Mouse (Mus musculus): ENCODE measurements around the gene Wwc2. TPM values are rescaled to one million over a fixed set of nuclear protein-coding genes. Genes with fewer than 3 reads are reported as not detected.
A peak's percentile ranks its signal among the peaks of the same experiment; 100 is the strongest.
"Not testable (repeated sequence)": the region's sequence is repeated elsewhere in the genome, so short reads cannot be mapped to it uniquely, and the experiment has no call there.

Wwc2 gene
- total RNA-seq, 2 experiments from 2014 or later = 26.0 TPM

GRCm38 (mm10) chr8:47824182-47824581 is 166.5 kb downstream of the Wwc2 start, which contains the start of gene Cldn22:
TSS of gene Cldn22 (plus strand) at chr8:47824482.
- intact Hi-C loops (cut with DNase I) = no loop called here
- peak in 1 of 2 experiments; percentile 12 for DNase-seq (ENCODE audit: low spot score in 2 of 2)

DNA sequence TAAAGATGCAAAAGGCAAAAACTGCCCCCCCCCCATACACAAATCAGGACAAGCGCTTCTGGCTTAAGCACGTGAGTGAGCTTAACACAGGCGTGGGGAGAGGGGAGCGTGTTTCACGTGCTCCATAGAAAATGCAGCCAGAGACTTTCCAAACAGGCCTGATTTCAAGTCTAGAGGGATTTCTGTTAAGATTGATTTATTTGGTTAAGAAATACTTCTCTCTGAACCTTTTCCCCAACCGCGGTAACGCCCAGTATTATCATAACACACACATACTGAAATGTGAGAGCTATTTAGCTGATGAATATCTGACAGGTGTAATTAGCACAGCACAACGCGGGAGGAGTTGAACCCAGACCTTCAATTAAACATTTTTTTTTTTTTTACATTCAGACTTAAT is 166.9 kb downstream of the Wwc2 start:
- peak in 1 of 2 experiments; percentile 13 for DNase-seq (ENCODE audit: low spot score in 2 of 2)
- intact Hi-C loops (cut with DNase I) = no loop called here

GRCm38 (mm10) chr8:47822541-47822940 is 168.2 kb downstream of the Wwc2 start:
- intact Hi-C loops (cut with DNase I); DNase-seq (ENCODE audit: low spot score in 2 of 2): not testable (repeated sequence)

GRCm38 (mm10) chr8:47821843-47822242 is 168.9 kb downstream of the Wwc2 start, which contains the start of gene Cldn24:
TSS of gene Cldn24 (plus strand) at chr8:47822143.
- intact Hi-C loops (cut with DNase I) = no loop called here
- no peak for DNase-seq (ENCODE audit: low spot score in 2 of 2)

- intact Hi-C loops (cut with DNase I) = no loop called here
- no peak for DNase-seq (ENCODE audit: low spot score in 2 of 2)
Measured at GRCm38 (mm10) chr8:47820914-47821772, 169.6 kb downstream of the Wwc2 start.

- no peak for DNase-seq (ENCODE audit: low spot score in 2 of 2)
- intact Hi-C loops (cut with DNase I) = no loop called here
Measured at GRCm38 (mm10) chr8:47819034-47819433, 171.7 kb downstream of the Wwc2 start.

GRCm38 (mm10) chr8:47811221-47811620 is 179.5 kb downstream of the Wwc2 start:
- no peak for DNase-seq (ENCODE audit: low spot score in 2 of 2)
- intact Hi-C loops (cut with DNase I) = no loop called here

GRCm38 (mm10) chr8:47810666-47811015 is 180.1 kb downstream of the Wwc2 start:
- intact Hi-C loops (cut with DNase I) = no loop called here
- DNase-seq (ENCODE audit: low spot score in 2 of 2) = no peak

DNA sequence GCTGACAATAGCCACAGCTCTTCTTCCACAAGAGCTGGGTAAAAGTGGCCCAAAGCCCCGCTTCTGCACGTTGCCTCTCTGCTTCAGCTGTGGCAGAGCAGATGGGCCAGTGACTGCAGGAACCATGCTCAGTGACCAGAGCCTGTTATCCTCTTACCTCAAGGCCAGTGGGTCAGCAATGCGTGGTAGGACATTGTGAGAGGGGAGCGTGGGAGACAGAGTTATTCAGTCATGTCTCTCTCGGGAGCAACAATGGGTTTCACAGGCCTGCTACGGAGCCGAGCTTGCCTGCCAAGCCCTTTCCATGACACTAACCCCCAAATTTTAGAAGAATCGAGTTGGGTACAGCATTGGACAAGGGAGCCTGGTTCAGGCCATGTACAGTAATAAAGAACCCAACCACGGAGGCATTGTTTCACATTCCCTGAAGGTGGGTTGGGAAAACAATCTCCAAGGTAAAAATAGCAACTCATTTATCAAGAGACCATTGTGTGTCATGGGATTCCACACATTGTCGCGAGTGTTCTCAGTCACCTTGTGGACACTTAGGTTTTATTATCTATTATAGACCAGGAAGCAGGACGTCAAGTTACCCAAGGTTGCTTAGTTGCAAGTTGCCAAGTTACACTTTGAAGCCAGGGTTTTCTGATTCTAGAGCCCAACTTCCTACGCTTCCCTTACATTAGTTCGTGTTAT is 180.6 kb downstream of the Wwc2 start:
- intact Hi-C loops (cut with DNase I) = no loop called here
- no peak for DNase-seq (ENCODE audit: low spot score in 2 of 2)

DNA sequence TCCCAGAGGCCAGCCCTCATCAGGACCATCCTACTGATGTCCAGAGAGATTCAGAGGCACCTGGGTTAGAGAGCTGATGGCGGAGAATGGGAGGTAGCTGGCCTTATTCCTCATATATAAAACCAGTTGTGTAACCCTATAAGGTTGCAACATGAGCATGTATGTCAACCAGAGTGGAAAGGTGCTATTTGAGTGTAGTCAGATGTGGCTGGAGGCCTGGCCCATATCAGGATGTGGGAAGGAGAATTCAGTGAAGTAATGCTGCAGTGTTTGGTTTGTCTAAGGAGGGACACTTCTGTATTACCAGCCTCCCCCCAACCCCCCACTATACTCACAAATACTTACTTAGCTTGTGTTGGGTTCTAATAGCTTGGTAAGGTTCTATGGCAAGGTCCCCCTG is 186.5 kb downstream of the Wwc2 start:
- DNase-seq (ENCODE audit: low spot score in 2 of 2) = no peak
- intact Hi-C loops (cut with DNase I) = no loop called here

GRCm38 (mm10) chr8:47802349-47802748 is 188.4 kb downstream of the Wwc2 start:
- intact Hi-C loops (cut with DNase I) = no loop called here
- peak in 1 of 2 experiments; percentile 52 for DNase-seq (ENCODE audit: low spot score in 2 of 2)

DNA sequence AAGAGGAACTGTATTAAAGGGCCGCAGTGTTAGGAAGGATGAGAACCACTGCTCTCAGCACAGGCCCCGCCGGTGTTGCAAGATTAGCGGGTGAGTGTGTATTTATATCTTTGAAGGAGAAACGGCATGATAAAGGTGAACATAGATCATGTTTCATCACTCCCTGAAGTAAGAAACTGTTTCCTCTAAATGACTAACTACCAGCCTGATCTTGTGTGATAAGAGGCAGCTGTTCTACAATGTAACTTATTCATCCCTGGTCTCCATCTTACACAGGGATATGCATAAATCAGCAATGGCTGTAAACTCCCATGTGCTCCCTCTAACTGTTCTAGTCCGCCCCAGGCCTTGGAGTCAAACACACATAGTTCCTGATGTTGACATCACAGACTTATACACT is 191.3 kb downstream of the Wwc2 start:
- no peak for DNase-seq (ENCODE audit: low spot score in 2 of 2)
- intact Hi-C loops (cut with DNase I) = no loop called here

DNA sequence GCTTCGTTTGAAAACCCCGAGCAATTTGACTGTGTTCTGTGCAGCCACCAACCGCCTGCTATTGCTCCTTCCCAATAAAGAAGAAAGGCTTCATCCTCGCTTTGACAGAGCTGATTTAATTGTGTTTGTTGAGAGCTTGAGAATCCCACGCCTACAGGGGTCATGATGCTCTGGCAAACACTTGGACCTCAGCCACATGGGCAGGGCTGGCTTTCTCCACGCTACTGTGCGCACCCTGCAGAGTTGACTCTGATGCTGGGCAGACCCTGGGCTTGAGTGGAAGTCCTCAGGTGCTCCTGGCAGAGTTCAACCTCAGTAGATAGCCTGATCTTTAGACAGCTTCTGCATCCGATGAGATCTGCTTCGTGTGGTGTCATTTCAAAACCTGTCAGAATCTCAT is 198.7 kb downstream of the Wwc2 start:
- DNase-seq (ENCODE audit: low spot score in 2 of 2) = no peak
- intact Hi-C loops (cut with DNase I) = no loop called here

- DNase-seq (ENCODE audit: low spot score in 2 of 2) = no peak
- intact Hi-C loops (cut with DNase I) = no loop called here
Measured at GRCm38 (mm10) chr8:47787705-47788104, 203.0 kb downstream of the Wwc2 start.

DNA sequence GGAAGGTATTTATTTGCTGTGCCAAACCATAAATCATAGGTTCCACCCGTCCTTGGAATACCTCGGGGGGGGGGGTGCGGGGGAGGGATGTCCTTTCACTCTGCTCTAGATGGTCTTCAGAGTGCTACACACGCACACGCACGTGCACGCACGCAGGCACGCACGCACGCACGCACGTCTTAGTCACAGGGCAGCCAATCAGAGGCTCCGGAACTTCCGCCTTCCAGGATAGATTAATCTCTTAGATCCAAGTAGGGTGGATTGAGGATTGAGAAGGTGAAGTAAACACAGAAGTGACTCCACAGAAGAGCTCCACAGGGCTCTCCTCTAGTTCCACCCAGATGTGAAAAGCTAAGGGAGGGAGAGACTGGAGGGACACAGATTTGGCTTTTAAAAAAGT is 204.4 kb downstream of the Wwc2 start:
- no peak for DNase-seq (ENCODE audit: low spot score in 2 of 2)
- intact Hi-C loops (cut with DNase I) = no loop called here

GRCm38 (mm10) chr8:47784436-47784835 is 206.3 kb downstream of the Wwc2 start:
- intact Hi-C loops (cut with DNase I) = no loop called here
- DNase-seq (ENCODE audit: low spot score in 2 of 2) = no peak

- peak; percentile 46 to 93 for DNase-seq (ENCODE audit: low spot score in 2 of 2)
- intact Hi-C loops (cut with DNase I) = no loop called here
Measured at GRCm38 (mm10) chr8:47783944-47784343, 206.8 kb downstream of the Wwc2 start.

DNA sequence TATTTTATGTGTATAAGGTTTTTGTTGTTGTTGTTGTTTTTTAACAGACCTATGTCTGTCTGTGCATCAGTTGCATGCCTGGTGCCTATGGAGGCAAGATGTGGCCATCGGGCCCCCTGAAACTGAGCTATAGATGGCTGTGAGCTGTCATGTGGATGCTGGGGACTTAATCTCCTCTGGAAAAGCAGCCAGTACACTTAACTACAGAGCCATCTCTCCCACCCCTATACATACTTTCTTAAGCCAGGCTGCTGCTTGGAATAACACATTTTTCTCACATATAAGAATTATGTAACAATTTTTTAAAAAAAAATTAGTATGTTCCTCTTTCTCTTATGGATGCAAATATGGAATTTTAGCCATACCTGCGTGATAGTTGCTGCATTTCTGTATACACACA is 207.2 kb downstream of the Wwc2 start:
- peak in 1 of 2 experiments; percentile 80 for DNase-seq (ENCODE audit: low spot score in 2 of 2)
- intact Hi-C loops (cut with DNase I) = no loop called here

DNA sequence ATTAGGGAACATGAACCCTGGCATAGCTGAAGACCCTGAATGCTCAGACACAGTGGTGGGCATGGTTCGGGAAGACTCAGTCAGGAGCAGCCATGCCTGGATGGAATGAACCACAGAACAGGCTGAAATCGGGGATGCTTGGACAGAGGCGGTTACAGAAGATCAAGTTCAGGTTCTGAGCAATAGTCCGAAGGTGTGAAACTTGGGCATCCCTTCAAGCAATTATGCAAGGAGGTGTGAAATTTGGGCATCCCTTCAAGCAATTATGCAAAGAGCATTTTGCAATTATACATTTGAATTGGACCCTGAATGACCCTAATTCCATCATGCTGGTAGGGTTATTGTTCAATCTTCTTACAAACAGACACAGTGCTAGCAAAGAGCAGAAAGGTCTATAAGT is 208.8 kb downstream of the Wwc2 start:
- intact Hi-C loops (cut with DNase I) = no loop called here
- DNase-seq (ENCODE audit: low spot score in 2 of 2) = no peak

DNA sequence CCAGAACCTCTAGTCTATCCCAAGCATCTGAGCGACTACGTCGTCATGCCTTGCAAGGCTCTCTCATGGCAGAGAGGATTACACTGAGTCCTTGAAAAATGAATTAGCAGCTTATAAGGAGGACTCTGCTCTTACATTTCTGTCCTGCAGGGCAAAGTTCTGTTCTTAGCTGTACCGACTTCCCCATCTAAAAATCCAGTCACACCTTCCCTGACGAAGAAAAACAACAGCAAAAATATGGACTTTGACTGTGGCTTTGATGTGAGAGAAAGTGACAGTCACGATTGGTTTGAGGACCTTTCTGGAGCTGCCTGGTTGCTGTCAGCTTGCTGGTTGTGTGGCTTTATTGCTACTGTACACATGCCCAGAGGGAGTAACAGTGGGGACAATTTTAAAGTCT is 211.1 kb downstream of the Wwc2 start:
- DNase-seq (ENCODE audit: low spot score in 2 of 2) = no peak
- intact Hi-C loops (cut with DNase I) = no loop called here

- DNase-seq (ENCODE audit: low spot score in 2 of 2) = peak in 1 of 2 experiments; percentile 57
- intact Hi-C loops (cut with DNase I) = no loop called here
Measured at GRCm38 (mm10) chr8:47777415-47777814, 213.3 kb downstream of the Wwc2 start.

Measured in left cerebral cortex, postnatal 25 days (tissue).